Mouse (Mus musculus): ENCODE data around the gene Hspg2. TPM values are rescaled to one million over a fixed set of nuclear protein-coding genes. Genes with fewer than 3 reads are reported as not detected.

Gene Hspg2
- polyA plus RNA-seq, 1 experiment from 2014 or later = 31.3 TPM

DNA sequence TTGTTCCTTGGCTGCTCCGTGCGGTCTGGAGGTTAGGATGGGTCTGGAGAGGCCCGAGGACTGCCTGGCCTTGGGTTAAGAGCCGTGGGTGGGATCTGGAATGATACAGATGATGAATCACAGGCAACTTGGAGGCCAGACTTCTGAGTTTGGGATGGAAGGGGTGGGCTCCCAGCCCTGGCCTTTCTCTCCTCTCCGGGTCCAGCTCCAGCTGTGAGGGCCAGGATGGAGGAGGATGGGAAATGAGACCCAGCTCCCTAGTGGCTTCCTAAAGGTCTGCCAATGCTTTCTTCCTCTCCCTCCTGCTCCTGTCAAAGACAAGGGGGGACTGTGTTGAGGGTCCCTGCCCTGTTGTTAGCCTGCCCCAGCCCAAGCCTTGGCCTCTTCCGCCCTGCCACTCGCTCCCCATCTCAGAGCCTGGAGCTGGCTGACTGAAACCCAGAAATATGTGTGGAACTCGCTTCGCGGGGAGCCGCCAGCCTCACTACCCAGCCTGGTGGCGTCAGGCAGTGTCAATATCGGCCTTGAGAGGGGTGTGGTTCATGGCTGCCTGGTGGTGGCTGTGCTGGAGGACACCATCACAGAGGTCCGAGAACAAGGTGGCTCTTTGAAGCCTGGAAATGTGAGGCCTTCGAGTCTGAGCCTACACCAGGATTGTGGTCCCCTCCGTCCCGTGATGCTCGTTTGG lies 5.3 kb downstream of the Hspg2 start:
- Histone ChIP-seq H3K27ac (0 out of 2 replicates have a peak overlapping the region, but pooled peaks have one; percentile 19), H3K9me3 (replicated peaks; ENCODE audit: low read length) (no peaks in the 10 kb centered on the region), H3K27me3 (ENCODE audit: insufficient read depth, low read length) (no peaks in the 10 kb centered on the region), H3K36me3 (ENCODE audit: insufficient read depth, low read length) (no peaks in the 10 kb centered on the region), H3K4me1 (replicated peaks; ENCODE audit: insufficient read depth, low read length) (peaks cover 69% of the 10 kb centered on the region), H3K4me2 (ENCODE audit: low read length) (peak overlapping the region; percentile 21), H3K4me3 (replicated peaks; ENCODE audit: low read depth, low read length) (no peak overlapping the region), H3K9ac (ENCODE audit: low read depth, low read length) (peak overlapping the region; percentile 23; the same call in 1 of the 2 replicates)
- WGBS = 48% methylated on average over 18 of the region's 18 CpGs
- TF ChIP-seq CTCF (IDR thresholded peaks at IDR 0.05; ENCODE audit: low read depth) = no peak
- ATAC-seq (replicated peaks; ENCODE audit: low FRiP score, low read depth) (no peak), DNase-seq (ENCODE audit: low spot score) (no peak)

DNA sequence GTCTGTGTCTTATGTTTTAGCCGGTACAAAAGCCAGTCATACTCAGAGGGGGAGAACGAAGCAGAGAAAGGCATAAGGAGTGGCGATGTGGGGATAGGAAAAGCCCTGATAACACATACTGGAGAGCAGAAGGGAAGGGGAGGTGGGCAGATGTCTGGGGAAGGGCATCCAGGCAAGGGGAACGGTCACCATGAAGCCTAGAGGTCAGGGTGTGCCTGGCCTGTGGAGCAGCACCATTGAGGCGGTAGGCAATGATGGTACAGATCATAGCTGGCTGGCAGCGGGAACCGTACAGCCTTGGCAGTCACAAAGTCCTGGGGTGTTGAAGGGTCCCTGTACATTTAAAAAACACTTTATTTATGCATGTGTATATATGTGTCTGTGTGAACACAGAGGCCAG lies 6.1 kb downstream of the Hspg2 start:
- DNase-seq (ENCODE audit: low spot score) (no peak), ATAC-seq (replicated peaks; ENCODE audit: low FRiP score, low read depth) (no peak)
- Histone ChIP-seq H3K4me2 (ENCODE audit: low read length) (no peak overlapping the region), H3K36me3 (ENCODE audit: insufficient read depth, low read length) (no peaks in the 10 kb centered on the region), H3K4me3 (replicated peaks; ENCODE audit: low read depth, low read length) (no peak overlapping the region), H3K27me3 (ENCODE audit: insufficient read depth, low read length) (no peaks in the 10 kb centered on the region), H3K9me3 (replicated peaks; ENCODE audit: low read length) (no peaks in the 10 kb centered on the region), H3K27ac (0 out of 2 replicates have a peak overlapping the region, but pooled peaks have one; percentile 5), H3K4me1 (replicated peaks; ENCODE audit: insufficient read depth, low read length) (peaks cover 78% of the 10 kb centered on the region), H3K9ac (ENCODE audit: low read depth, low read length) (no peak overlapping the region)
- WGBS = 90% methylated on average over 7 of the region's 7 CpGs
- TF ChIP-seq CTCF (IDR thresholded peaks at IDR 0.05; ENCODE audit: low read depth) = no peak

DNA sequence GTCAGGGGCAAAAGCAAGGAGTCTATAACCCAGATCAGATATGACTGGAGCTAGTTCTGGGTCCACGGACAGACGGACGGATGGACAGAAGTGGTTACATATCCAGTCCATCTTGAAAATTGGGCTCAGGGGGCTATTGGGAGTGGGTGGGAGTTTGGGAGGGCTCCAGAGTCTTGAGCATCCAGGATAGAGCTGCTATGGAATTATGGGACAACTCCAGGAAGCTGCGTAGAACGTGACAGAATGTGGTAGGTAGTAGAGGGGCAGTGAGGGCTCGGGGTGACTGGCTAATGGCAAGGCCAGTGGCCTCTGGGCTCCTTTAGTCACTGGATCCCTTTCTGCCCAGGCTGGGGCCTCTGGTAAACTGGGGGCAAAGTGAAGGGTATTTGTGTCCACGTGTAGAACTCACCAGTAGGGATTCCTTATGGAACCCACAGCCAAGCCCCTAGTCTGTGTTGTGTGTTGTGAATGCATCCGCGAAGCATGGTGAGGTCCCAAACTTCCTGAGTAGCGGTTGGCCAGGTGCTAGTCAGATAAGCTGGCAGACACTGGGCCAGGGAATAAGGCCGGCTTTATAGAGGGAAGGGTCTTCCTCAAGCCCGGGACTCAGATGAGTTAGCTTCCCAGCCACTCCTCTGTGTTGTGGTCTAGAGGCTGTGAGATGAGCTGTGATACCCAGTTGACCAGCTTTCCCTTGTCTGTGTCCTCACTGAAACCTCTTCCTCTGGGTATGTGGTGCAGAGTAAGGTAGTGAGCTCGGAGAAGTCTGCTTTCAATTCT lies 6.9 kb downstream of the Hspg2 start:
- Histone ChIP-seq H3K36me3 (ENCODE audit: insufficient read depth, low read length) (no peaks in the 10 kb centered on the region), H3K4me3 (replicated peaks; ENCODE audit: low read depth, low read length) (no peak overlapping the region), H3K9ac (ENCODE audit: low read depth, low read length) (peak overlapping the region; percentile 48; the same call in 1 of the 2 replicates), H3K9me3 (replicated peaks; ENCODE audit: low read length) (no peaks in the 10 kb centered on the region), H3K4me1 (replicated peaks; ENCODE audit: insufficient read depth, low read length) (peaks cover 74% of the 10 kb centered on the region), H3K4me2 (ENCODE audit: low read length) (peak overlapping the region; percentile 46; the same call in 1 of the 2 replicates), H3K27ac (no peak overlapping the region; the same call in 1 of the 2 replicates), H3K27me3 (ENCODE audit: insufficient read depth, low read length) (no peaks in the 10 kb centered on the region)
- no peak for ATAC-seq (replicated peaks; ENCODE audit: low FRiP score, low read depth)
- 64% methylated on average over 13 of the region's 13 CpGs for WGBS
- no peak for DNase-seq (ENCODE audit: low spot score)
- TF ChIP-seq CTCF (IDR thresholded peaks at IDR 0.05; ENCODE audit: low read depth) = no peak

DNA sequence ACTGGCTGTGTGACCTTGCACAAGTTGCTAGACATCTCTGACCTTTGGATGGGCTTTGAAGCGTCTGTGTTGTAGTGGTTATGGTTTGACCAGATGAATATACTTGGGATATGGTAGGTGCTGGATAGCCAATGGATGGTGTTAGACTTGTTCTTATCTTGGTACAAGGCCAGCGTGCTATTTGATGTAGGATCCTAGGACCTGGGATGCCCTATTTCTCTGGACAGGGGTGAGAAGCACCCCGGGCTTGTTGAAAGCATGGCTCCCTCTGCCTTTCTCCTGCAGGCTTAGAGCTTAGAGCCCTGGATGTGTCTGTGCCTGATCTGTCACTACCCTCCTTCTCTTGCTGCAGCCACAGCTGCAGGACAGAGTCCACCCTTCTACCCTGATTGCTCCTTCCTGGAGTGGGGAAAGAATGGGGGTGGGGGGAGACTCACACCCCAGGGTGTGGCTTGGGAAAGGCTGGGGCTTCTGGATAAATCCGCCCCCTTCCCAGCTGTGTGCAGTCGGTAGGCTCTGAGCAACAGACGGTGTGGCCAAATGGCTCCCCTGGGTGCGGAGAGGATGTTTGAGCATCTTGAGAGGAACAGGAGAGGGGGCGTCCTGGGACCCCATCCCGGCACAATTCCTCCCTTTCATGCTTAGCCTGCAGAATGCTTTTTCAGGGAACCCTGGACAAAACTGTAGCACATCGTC lies 7.6 kb downstream of the Hspg2 start:
- peak overlapping the region; percentile 95 for H3K27ac ChIP-seq
- H3K4me1 ChIP-seq (replicated peaks; ENCODE audit: insufficient read depth, low read length) = peaks cover 71% of the 10 kb centered on the region
- no peak for ATAC-seq (replicated peaks; ENCODE audit: low FRiP score, low read depth)
- H3K36me3 ChIP-seq (ENCODE audit: insufficient read depth, low read length) = no peaks in the 10 kb centered on the region
- peak; percentile 51 for DNase-seq (ENCODE audit: low spot score)
- no peaks in the 10 kb centered on the region for H3K9me3 ChIP-seq (replicated peaks; ENCODE audit: low read length)
- H3K4me3 ChIP-seq (replicated peaks; ENCODE audit: low read depth, low read length) = no peak overlapping the region
- peak overlapping the region; percentile 46 for H3K4me2 ChIP-seq (ENCODE audit: low read length)
- H3K27me3 ChIP-seq (ENCODE audit: insufficient read depth, low read length) = no peaks in the 10 kb centered on the region
- peak overlapping the region; percentile 48 for H3K9ac ChIP-seq (ENCODE audit: low read depth, low read length)
- TF ChIP-seq CTCF (IDR thresholded peaks at IDR 0.05; ENCODE audit: low read depth) = peak; percentile 5; the same call in 1 of the 2 replicates
- 25% methylated on average over 10 of the region's 10 CpGs for WGBS

DNA sequence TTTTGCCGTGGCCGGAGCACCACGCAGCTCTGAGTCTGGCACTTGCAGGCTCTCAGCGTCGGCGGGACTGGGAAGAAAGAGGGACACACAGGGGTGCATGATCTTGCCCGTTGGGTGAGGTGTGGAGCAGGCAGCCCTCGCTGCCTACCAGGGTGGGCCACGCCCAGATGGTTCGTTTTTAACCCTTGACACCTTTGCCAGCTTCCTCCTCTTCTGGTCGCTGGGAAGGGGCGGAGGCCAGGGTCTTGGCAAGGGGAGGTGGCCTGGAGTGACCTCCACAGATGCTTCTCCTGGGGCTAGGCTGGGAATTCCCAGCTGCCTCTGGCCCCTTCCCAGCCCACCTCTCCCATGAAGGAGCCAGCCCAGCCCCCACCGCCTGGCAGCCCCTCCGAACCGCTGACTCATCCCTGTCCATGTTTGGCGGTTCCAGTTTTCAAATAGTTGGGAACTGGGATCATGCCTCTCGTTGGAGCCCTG lies 8.2 kb downstream of the Hspg2 start:
- peak overlapping the region; percentile 48 for H3K9ac ChIP-seq (ENCODE audit: low read depth, low read length)
- peak overlapping the region; percentile 95 for H3K27ac ChIP-seq
- no peaks in the 10 kb centered on the region for H3K27me3 ChIP-seq (ENCODE audit: insufficient read depth, low read length)
- ATAC-seq (replicated peaks; ENCODE audit: low FRiP score, low read depth) (no peak), DNase-seq (ENCODE audit: low spot score) (no peak)
- H3K36me3 ChIP-seq (ENCODE audit: insufficient read depth, low read length) = no peaks in the 10 kb centered on the region
- peaks cover 73% of the 10 kb centered on the region for H3K4me1 ChIP-seq (replicated peaks; ENCODE audit: insufficient read depth, low read length)
- no peak for TF ChIP-seq CTCF (IDR thresholded peaks at IDR 0.05; ENCODE audit: low read depth)
- no peaks in the 10 kb centered on the region for H3K9me3 ChIP-seq (replicated peaks; ENCODE audit: low read length)
- WGBS = 10% methylated on average over 17 of the region's 17 CpGs
- H3K4me3 ChIP-seq (replicated peaks; ENCODE audit: low read depth, low read length) = no peak overlapping the region
- peak overlapping the region; percentile 46 for H3K4me2 ChIP-seq (ENCODE audit: low read length)

DNA sequence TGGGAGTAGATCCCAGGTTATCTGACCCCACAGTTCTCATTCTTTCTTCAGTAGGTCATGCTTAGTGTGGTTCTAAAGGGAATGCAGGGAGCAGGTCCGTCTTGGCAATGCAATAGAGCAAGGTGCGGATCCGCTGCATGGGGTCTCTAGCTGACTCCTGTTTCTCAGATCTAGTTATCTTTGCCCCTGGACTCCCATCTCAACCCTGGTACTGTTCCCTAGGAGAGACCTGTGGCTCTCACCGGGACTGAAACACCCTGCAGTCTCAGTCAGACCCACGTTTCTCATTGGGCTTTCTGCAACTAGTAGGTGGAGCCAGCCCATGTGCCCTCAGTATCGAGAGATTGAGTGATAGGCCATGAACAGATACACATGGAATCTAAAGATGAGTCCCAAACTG lies 9.0 kb downstream of the Hspg2 start:
- Histone ChIP-seq H3K4me1 (replicated peaks; ENCODE audit: insufficient read depth, low read length) (peaks cover 80% of the 10 kb centered on the region), H3K4me2 (ENCODE audit: low read length) (peak overlapping the region; percentile 46; the same call in 1 of the 2 replicates), H3K9ac (ENCODE audit: low read depth, low read length) (0 out of 2 replicates have a peak overlapping the region, but pooled peaks have one; percentile 20), H3K27me3 (ENCODE audit: insufficient read depth, low read length) (no peaks in the 10 kb centered on the region), H3K36me3 (ENCODE audit: insufficient read depth, low read length) (no peaks in the 10 kb centered on the region), H3K9me3 (replicated peaks; ENCODE audit: low read length) (no peaks in the 10 kb centered on the region), H3K27ac (peak overlapping the region; percentile 95), H3K4me3 (replicated peaks; ENCODE audit: low read depth, low read length) (no peak overlapping the region)
- no peak for TF ChIP-seq CTCF (IDR thresholded peaks at IDR 0.05; ENCODE audit: low read depth)
- 51% methylated on average over 6 of the region's 6 CpGs for WGBS
- DNase-seq (ENCODE audit: low spot score) = no peak
- no peak for ATAC-seq (replicated peaks; ENCODE audit: low FRiP score, low read depth)
